Mouse (Mus musculus): ENCODE data around the gene Tmem150c. TPM values are rescaled to one million over a fixed set of nuclear protein-coding genes. Genes with fewer than 3 reads are reported as not detected.

The Tmem150c gene
- polyA plus RNA-seq, 1 experiment: 0.65 TPM

DNA sequence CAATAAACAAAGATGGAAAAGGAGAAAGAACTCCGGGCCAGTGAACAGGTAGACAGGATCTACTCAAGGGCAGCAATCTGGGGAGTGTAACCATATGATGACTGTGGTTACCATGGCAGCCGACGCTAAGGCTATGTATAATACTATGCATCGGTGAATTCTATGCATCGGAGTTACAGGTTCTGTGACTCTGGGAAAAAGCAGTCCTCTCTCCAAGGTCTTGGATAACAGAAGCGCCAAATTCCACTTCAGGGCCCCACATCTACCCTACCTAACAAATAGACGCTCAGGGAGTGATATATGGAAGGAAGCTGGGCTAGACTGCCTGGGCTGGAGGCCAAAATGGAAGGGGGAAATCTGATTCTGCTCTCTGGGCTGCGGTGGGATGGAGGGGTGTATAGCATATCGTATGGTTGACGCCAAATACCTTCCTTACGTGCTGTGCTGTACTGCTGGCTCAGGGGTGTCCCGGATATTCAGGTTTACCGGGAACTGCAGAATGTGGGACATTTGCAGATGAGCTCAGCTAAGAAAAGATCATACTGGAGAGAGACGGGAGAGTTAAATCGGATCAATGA, 37.3 kb upstream of the Tmem150c start:
- TF ChIP-seq CTCF (IDR thresholded peaks at IDR 0.05; ENCODE audit: control insufficient read depth, insufficient read depth, low read length) (no peak), POLR2A (IDR thresholded peaks at IDR 0.05; ENCODE audit: borderline replicate concordance, control insufficient read depth, low read depth, low read length) (no peak)
- no peak overlapping the region for H3K27ac ChIP-seq (ENCODE audit: control insufficient read depth, insufficient read depth, low read depth, low read length, poor library complexity)
- no peak overlapping the region for H3K4me3 ChIP-seq (replicated peaks; ENCODE audit: control insufficient read depth, low read depth, low read length)
- 47% methylated on average over 15 of the region's 15 CpGs for WGBS
- H3K4me1 ChIP-seq (ENCODE audit: control insufficient read depth, insufficient read depth, low read length): no peaks in the 10 kb centered on the region

DNA sequence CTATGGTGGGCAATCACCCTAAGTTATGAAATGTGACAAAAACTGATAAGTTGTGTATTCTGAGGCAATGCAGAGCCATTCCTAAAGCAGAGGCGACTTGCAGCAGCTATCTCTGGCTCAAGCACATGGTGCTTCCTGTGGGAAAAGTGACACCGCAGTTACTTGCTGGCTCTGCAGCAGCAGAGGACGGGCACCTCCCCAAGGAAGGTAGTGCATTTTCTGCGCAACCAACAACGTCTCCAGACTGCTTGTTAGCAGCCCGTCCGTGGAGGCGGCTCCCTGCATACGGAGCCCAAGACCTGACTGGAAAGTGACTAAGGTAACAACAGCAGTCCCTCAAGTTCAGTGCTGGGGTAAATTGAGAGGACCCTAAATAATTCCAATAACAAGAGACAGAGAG, 36.8 kb upstream of the Tmem150c start:
- no peaks in the 10 kb centered on the region for H3K4me1 ChIP-seq (ENCODE audit: control insufficient read depth, insufficient read depth, low read length)
- no peak overlapping the region for H3K27ac ChIP-seq (ENCODE audit: control insufficient read depth, insufficient read depth, low read depth, low read length, poor library complexity)
- H3K4me3 ChIP-seq (replicated peaks; ENCODE audit: control insufficient read depth, low read depth, low read length): no peak overlapping the region
- TF ChIP-seq POLR2A (IDR thresholded peaks at IDR 0.05; ENCODE audit: borderline replicate concordance, control insufficient read depth, low read depth, low read length) (no peak), CTCF (IDR thresholded peaks at IDR 0.05; ENCODE audit: control insufficient read depth, insufficient read depth, low read length) (no peak)
- WGBS: 59% methylated on average over 9 of the region's 9 CpGs

DNA sequence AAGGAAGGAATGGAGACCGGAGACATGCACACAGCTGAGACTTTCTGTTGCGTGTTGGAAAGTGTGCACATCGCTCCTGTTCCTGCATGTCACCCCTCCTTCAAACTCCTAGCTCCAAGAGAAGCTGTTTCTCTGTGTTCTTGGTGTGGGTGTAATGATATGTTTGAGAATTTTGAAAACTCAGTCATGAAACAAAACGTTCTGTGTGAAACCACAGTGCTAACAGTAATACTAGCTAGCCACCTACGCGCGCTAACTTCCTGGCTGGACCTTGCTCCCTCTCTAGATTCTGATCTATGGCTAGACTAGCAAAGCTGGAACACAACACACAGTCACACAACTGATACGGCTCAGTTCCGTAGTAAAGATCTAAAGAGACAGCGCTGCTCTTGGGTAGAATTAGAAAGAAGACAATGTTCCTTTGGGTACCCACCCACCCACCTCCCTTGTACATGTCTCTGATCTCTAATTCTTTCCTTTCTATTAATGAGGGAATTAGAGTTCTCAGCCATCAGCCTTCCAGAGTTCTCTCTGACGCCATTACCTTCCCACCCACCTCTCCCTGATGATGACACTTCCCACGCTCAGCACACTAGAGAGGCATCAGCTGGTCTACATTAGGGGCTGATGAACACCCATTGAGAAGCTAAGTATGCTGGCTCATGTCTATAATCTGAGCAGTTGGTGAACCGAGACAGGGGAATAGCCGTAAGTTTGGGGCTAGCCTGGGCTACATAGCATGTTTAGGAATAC, 32.0 kb upstream of the Tmem150c start:
- H3K27ac ChIP-seq (ENCODE audit: control insufficient read depth, insufficient read depth, low read depth, low read length, poor library complexity): no peak overlapping the region
- TF ChIP-seq POLR2A (IDR thresholded peaks at IDR 0.05; ENCODE audit: borderline replicate concordance, control insufficient read depth, low read depth, low read length) (no peak), CTCF (IDR thresholded peaks at IDR 0.05; ENCODE audit: control insufficient read depth, insufficient read depth, low read length) (no peak)
- no peaks in the 10 kb centered on the region for H3K4me1 ChIP-seq (ENCODE audit: control insufficient read depth, insufficient read depth, low read length)
- 81% methylated on average over 14 of the region's 14 CpGs for WGBS
- H3K4me3 ChIP-seq (replicated peaks; ENCODE audit: control insufficient read depth, low read depth, low read length): no peak overlapping the region

DNA sequence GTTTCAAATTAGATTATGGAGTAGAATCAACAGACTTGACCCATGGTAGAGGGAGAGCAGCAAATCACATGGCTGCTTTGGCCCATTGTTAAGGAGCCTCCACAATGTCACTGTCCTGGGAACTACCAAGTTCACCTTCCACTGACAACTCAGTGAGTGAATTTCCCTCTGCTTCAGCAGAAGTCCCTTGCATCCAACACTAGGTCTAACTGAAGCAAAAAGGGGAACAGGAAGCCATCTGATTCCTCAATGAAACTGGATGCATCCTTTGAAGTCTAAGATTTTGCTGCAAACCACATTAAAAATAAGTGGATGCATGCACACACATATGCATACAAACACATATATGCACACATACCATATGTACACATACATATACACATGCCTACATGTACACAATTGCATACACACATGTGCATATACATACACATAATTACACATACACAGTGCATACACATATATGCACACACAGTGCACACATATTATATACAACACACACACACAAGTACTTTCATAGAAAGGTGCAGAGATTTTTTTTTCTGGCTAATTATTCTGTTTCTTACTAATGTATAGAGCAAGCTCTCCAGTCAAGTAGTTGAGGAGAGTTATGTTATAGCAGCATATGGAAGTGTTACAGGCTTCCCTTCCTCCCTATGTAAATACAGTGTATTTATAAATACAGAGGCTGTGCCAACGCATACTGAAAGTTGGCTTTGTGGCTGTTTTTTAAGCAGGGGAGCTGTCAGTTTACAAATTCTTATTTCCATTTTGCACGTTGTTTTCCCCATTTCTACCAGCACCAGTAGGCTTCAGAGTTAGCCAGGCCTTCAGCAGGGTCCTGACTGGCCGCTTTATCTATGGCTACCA, 27.7 kb upstream of the Tmem150c start:
- WGBS: 71% methylated on average over 3 of the region's 3 CpGs
- no peak for TF ChIP-seq POLR2A (IDR thresholded peaks at IDR 0.05; ENCODE audit: borderline replicate concordance, control insufficient read depth, low read depth, low read length)
- TF ChIP-seq CTCF (IDR thresholded peaks at IDR 0.05; ENCODE audit: control insufficient read depth, insufficient read depth, low read length): no peak
- H3K27ac ChIP-seq (ENCODE audit: control insufficient read depth, insufficient read depth, low read depth, low read length, poor library complexity): no peak overlapping the region
- no peak overlapping the region for H3K4me3 ChIP-seq (replicated peaks; ENCODE audit: control insufficient read depth, low read depth, low read length)
- H3K4me1 ChIP-seq (ENCODE audit: control insufficient read depth, insufficient read depth, low read length): no peaks in the 10 kb centered on the region

DNA sequence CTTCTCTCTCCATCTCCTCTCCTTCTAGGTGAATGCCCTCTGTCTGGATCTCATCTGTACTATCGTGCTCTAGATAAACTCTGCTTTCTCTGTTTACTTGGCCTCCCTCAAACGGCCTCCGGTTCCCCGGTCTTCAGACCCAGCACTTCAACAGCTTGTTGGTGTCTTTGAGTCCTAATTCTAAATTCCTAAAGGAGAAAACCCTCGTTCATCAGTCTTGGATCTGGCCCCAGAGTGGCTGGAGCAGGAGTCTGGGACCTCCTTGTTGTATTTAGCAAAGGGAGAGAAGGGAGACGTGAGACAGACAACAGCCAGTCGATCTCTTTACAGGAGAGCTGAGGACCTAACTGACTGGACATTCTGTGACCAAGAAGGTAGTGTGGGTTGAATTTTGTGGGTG, 27.0 kb upstream of the Tmem150c start:
- TF ChIP-seq CTCF (IDR thresholded peaks at IDR 0.05; ENCODE audit: control insufficient read depth, insufficient read depth, low read length): no peak
- TF ChIP-seq POLR2A (IDR thresholded peaks at IDR 0.05; ENCODE audit: borderline replicate concordance, control insufficient read depth, low read depth, low read length): no peak
- Histone ChIP-seq H3K4me1 (ENCODE audit: control insufficient read depth, insufficient read depth, low read length) (no peaks in the 10 kb centered on the region), H3K4me3 (replicated peaks; ENCODE audit: control insufficient read depth, low read depth, low read length) (no peak overlapping the region), H3K27ac (ENCODE audit: control insufficient read depth, insufficient read depth, low read depth, low read length, poor library complexity) (no peak overlapping the region)
- WGBS: 77% methylated on average over 7 of the region's 7 CpGs

DNA sequence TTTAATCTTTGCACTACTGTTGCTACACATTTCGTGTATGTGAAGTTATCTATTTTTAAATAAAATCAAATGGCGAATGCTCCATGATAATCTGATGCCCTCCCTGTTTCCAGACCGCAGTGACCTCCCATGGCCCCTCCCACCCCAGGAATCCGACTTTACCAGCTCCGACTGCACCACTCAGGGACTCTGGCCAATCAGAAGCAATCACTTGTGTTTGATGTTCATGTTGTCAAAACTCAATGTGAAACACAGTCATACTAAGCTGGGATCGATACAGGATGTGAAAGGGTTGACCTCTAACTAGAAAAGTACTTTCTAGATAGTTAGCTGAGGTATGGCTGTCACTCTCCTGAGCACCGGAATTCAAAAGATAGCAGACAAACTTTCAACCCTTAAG, 26.3 kb upstream of the Tmem150c start:
- Histone ChIP-seq H3K27ac (ENCODE audit: control insufficient read depth, insufficient read depth, low read depth, low read length, poor library complexity) (no peak overlapping the region), H3K4me3 (replicated peaks; ENCODE audit: control insufficient read depth, low read depth, low read length) (no peak overlapping the region), H3K4me1 (ENCODE audit: control insufficient read depth, insufficient read depth, low read length) (no peaks in the 10 kb centered on the region)
- WGBS: 69% methylated on average over 7 of the region's 7 CpGs
- TF ChIP-seq POLR2A (IDR thresholded peaks at IDR 0.05; ENCODE audit: borderline replicate concordance, control insufficient read depth, low read depth, low read length): no peak
- no peak for TF ChIP-seq CTCF (IDR thresholded peaks at IDR 0.05; ENCODE audit: control insufficient read depth, insufficient read depth, low read length)

DNA sequence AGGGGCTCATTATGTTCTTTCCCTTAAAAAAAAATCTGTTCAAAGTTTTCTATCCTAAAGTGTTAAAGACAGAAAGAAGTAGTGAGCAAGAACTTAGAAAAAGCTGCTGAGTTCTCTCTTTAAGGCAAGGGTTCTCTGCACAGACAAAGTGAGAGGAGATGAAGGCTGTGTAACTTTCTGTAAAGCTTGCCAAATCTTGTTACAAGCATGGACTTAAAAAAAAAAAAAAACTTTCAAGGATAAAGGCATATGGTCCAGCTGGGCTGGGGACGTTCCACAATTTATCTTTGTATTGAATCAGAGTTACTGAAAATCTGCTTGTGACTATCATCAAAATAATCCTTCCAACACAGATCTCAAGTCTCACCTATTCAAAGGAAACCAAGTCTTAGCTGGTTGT, 21.4 kb upstream of the Tmem150c start:
- H3K27ac ChIP-seq (ENCODE audit: control insufficient read depth, insufficient read depth, low read depth, low read length, poor library complexity): no peak overlapping the region
- 89% methylated on average over 1 of the region's 1 CpGs for WGBS
- TF ChIP-seq CTCF (IDR thresholded peaks at IDR 0.05; ENCODE audit: control insufficient read depth, insufficient read depth, low read length): no peak
- no peak for TF ChIP-seq POLR2A (IDR thresholded peaks at IDR 0.05; ENCODE audit: borderline replicate concordance, control insufficient read depth, low read depth, low read length)
- no peaks in the 10 kb centered on the region; the same call in 1 of the 2 replicates for H3K4me1 ChIP-seq (ENCODE audit: control insufficient read depth, insufficient read depth, low read length)
- H3K4me3 ChIP-seq (replicated peaks; ENCODE audit: control insufficient read depth, low read depth, low read length): no peak overlapping the region

DNA sequence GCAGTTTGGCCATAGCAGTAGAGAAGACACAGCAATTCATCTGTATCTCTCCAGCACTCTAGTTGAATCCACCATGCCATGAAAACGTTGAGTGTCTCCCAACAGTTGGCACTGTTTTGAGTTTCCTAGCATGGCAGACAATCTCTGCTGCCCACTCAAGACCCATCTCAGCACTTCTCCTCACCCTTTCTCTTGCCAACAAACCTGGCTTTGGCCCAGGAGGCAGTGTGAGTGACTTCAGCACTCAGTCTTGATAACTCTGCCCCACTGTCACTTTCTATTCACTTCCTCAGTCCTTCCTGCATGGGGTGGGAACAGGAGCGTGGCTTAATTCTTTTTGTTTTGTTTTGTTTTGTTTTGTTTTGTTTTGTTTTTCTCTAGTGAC, 19.2 kb upstream of the Tmem150c start:
- Histone ChIP-seq H3K27ac (ENCODE audit: control insufficient read depth, insufficient read depth, low read depth, low read length, poor library complexity) (no peak overlapping the region), H3K4me3 (replicated peaks; ENCODE audit: control insufficient read depth, low read depth, low read length) (no peak overlapping the region), H3K4me1 (ENCODE audit: control insufficient read depth, insufficient read depth, low read length) (no peaks in the 10 kb centered on the region; the same call in 1 of the 2 replicates)
- 40% methylated on average over 2 of the region's 2 CpGs for WGBS
- no peak for TF ChIP-seq POLR2A (IDR thresholded peaks at IDR 0.05; ENCODE audit: borderline replicate concordance, control insufficient read depth, low read depth, low read length)
- TF ChIP-seq CTCF (IDR thresholded peaks at IDR 0.05; ENCODE audit: control insufficient read depth, insufficient read depth, low read length): no peak

Measured in bone marrow, adult 2 months (tissue).